Mouse (Mus musculus) thymus, postnatal 25 days (tissue): ENCODE results near the gene Prkd1.

Source experiments
- DNase-seq: peaks from one replicate; pipeline ENCODE4 v3.0.0; 2022

Gene Prkd1

DNA sequence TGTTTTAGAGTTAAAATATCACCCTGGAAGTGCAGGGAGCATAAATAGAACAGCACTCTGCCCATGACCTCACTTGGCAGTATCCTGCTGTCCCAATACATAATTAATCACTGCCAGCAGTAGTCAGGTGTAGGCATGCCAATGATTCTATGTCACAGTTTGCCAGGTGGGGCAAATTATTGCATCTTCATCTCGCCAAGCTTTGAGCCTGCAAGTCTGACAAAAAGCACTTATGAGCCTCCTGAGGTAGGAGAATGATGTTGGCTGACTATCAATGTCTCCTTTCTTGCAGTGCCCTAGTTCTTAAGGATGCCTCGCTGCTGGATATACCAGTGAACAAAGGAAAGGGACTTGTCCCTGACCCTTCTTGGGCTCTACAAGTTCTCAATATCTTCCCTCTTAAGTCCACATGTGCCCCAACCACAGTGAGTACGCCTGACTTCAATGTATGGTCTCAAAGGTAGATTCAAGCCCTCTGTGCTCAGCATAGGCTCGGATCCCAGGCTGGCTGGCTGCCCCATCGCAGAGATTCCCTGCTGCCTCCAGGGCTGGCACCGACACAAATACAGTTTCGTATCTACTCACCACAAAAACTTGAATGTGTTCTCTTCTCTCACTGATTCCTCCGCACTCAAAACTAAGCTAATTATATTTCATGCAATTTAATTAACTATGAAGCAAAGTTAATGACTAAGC lies 98.9 kb downstream of the Prkd1 start:
- DNase-seq = no peak

DNA sequence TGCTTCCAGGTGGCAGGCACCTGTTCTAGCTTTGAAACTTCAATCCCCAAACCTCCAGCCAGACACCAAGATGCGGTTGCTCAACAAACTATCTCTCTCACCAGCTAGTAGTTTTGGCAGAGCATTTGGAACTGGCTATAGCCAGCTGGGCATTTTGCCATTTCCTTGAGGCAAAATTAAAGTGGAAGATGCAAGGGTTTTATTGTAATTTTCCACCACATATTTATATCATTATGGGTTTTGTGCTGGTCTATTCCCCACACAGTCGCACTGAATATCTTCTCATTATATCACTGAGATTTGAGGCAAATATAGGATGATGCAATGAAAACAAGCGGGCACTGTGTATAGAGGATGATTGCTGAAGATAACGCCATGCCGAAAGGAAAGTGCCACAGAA lies 102.5 kb downstream of the Prkd1 start:
- no peak for DNase-seq

DNA sequence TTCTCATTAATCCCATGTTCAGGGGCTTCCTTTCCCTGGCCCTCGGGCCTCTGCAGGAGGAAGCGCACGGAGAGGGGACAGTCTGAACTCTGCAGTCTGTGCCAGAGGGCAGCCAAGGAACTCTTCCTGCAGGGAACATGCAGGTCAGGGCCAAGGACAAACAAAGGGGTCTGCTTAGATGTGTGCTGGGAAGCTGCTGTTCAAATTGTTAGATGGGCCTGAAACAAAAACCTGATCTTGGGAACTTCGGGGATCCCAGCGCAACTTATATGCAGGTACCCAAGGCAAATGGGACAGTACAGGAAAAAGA lies 103.3 kb downstream of the Prkd1 start:
- no peak for DNase-seq

DNA sequence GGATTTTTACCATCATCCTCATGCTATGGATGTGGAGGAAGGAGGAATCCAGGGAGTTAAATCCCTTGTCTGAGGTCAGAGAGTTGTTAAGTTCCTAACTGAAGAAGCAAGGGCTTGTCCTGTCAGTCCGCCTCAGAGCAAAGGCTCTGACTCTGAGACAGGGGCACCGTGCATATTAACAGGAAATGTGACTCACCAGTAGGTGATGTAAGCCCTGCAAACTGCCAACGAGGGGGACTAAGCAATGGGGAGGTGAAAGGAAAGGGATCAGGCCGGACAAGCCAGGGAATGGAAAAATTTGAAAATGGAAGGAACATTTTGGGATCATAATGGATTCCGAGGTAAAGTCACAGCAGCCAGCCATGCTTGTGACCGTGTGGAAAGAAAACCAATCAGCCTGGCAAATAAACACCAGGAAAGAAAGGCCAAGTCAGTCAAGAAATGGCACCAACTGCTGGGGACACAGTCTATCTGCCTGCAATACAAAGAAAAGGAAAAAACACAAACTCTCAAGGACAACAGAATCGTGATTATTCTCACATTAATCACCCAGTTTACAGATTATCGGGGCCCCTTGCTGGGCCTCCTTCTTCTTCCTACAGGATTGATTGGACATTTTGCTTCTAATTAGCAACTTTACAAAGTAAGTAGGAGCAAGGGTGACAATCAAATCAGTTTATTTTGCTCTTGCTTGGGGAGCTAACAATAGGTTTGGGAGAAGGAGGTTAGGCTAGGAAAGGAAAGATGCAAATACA lies 103.9 kb downstream of the Prkd1 start:
- DNase-seq = no peak

DNA sequence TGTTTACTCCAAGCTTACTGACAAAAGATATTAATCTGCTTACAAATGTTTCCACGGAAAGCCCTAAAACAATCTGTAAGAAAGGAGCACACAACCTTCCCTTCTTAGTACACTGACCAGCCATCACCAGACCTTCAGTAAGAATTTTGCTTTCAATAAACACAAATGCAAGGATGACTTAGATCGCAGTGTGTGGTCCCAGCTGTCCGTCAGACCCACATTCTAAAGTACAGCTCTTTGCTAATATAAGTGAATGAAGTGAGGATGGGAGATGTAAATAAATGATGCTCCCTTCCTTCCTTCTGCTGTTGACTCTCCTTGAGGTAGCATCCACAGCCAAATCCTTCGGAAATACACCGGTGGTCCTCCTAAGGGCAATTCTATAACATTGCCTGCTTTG lies 108.1 kb downstream of the Prkd1 start:
- no peak for DNase-seq

DNA sequence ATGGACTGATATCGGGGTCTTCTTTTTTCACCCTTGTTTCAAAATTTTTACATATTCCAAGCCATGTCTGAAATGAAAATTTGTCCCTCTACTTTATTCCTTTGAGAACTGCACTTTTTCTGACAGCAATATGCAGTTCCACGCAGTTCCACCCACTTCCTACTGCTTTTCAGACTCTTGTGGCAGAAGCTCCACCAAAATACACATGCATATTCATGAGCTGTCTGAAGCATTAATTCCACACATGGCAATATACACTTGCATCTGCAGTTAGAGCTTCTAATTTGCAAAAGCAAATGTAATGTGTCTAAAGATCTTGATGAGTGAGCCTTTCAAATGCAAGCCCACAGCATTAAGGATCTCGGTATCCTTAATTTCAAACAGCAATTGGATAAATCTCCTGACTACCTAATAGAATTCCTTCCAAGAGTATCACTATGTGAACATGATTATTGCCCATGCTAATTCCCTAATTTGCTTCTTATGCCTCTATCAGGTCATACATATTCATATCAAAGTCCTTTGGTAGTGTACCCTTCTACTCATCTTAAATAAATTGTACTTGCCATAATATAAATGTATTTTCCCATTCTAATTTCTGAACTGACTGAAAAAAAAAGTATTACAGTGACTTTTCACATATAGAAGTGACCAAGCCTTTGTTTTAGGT lies 110.5 kb downstream of the Prkd1 start:
- no peak for DNase-seq

DNA sequence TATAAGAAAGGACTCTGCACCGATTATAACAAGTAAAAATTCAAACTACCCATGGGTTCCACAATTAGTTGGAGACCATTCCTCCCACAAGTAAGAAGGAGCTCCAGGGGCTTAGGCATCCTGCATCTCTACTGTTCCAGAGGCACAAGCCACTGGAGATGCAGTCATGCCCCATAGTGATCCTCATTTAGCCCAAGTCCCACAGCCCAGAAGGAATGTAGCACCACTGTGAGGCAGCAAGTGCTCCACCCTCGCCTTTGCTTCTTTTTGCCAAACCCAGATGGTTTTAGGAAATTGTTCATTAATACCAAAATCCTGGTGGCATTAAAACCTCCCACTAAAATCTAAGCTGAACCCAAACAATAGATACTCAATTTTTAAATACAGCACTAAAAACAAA lies 111.1 kb downstream of the Prkd1 start:
- DNase-seq = no peak

DNA sequence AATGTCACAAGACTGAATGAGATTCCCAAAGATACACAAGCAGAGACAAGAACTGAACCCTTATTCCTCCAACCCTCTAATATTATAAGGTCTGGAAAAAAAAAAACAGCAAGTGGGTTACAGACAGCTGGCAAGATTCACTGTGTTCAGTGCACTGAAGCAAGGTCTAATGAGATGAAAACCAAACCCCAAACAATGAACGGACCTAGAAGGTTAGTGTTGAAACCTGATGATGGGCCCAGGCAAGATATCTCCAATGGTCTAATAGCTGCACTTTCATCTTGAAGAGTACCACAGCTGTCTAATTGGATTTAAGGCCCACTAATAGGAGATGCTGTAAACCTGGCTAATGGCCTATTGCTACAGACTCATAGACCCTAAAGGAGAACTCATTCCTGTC lies 111.9 kb downstream of the Prkd1 start:
- no peak for DNase-seq

DNA sequence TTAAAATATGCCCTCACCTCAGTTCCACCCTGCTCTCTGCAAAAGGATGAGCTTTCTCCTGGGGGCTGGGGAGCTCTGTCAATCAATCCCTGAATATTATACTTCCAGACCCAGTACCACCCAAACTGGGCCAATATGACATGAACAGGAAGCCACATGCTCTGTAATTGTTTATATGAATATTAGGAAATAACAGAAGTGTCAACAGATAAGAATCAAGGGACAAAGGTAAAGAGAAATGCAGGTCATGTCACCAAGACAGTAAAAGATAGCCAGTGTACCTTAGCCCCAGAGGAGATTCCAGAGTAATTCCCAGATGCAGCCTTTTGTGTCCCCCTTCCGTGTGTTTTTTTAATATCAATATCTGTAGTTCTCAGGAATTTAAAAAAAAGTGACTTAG lies 120.3 kb downstream of the Prkd1 start:
- no peak for DNase-seq

DNA sequence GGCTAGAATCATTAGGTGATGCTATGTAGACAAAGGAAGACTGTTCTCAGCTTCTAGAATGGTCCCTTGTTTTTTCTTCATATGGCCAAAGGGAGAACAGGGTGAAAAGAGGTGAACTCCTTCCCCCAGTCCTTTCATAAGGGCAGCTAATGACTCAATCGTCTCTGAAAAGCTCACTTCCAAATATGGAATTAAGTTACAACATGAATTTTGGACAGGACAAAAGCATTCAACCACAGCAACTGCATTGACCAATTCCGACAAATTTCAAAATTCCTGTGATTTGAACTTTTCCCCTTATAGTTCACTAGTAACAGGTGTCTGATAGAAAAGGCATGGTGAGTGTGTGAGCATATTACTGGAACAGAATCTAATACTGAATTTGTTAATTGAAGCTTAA lies 124.8 kb downstream of the Prkd1 start:
- no peak for DNase-seq

DNA sequence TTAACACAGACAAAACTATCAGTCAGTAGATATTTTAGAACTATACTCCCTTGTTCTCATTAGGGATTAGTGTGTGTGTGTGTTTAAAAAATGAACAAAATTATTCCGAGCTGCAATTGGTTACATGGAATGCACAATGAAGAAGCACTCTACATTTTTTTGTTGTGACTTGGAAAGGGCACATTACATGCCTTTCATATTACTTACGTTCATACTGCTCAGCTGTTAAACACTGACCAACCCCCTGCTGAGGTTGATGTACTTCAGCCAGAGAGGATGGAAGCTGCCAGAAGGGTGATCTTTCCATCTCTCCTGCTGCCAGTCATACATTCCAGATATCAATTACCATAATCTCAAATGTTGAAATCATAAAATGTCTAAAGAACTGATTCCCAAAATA lies 134.4 kb downstream of the Prkd1 start:
- no peak for DNase-seq

DNA sequence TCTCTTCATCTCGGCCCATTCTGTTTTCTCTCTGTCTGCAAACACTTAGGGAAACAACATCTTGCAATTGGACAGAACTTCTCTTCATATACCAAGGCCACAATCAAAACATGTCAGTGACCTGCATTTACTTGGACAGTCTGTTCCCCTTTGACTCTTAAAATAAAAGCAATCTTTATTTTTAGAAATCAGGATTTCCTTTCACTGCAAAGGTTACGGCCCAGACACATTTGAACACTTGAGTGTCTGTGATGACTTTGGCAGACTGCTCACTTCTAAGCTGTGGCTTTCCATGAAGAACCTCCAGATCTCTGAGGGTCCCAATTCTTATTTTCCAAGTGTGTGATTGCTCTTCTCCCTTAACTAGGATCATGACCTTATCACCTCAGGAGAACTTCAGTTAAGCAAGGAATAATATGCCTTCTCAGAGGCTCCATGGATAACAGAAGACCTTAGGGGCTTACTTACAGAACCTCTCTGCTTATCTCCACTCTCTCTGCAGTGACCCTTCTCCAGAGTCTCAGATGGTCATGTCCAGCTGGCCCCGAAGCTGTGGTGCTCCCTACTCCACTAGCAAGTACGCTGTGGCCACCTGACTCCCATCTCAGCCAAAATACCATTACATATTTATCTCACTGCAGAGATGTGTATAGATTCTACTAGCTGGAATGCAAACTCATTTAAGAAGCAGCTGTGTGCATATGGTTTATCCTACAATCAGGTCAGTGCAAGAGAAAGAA lies 137.2 kb downstream of the Prkd1 start:
- DNase-seq = no peak

DNA sequence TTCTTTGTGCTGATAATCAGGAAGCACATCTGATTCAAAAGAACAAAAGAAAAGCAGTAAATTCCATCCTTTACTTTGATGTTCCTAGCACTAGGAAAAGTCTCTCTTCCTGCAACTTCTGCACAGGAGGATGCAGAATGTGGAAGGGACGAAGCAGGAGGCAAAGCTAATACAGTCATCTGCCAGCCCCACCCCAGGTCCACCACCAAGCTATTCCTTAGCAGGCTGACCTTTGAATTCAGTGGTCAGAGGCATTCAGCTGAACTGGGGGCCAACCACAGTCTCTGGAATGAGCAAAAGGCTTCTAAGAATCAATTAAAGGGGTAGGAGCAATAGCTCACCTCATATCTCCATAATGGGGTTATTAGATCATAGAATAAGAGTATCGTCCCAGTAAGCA lies 140.1 kb downstream of the Prkd1 start:
- no peak for DNase-seq

DNA sequence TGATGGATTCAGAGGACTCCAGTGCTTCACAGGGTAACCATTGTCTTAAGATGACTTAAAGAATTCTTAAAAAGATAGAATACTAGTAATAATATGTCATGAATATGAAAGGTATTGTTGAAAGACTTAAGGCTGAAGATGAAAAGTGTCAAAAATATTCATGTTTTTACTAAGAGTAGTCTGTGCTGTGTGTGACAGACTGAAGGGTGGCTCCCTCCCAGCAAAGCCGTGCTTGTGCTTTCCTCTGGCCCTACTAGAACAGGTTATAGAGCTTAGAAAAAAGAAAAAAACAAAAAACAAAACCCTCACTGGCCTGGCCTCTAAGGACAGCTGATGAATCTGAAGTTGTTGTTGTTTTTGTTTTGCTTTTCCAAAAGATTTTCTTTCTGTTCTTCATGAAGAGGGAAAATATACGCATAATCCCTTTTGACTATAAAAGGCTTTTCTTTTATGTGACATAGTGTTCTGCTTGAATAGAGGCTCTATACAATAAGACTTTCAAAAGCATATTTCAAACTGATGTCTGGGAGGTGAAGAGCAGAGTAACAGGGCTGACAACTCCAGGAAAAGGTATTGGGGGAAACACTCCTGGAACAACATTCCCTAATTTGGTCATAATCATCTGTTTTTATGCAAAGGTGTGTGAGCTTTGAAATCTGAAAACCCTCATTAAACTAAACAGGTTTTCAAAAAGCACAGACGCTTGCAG lies 148.9 kb downstream of the Prkd1 start:
- no peak for DNase-seq

DNA sequence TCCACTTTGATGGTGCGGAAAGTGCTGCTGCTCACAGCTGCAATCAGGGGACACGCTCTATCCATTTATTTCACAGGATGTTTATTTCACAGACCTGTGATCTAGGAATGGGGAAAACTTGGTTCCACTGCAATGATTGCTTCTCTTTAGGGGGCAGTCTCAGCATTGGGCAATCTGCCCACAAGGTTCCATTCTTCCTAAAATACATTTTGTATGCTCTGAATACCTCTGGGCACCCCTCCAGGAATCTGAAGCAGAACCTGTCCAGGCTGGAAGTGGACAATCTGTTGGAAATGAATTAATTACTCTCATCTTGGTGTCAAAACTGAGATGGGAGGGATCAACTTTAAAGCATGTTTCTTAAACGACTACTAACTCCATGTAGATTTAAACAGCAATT lies 152.9 kb downstream of the Prkd1 start:
- no peak for DNase-seq

DNA sequence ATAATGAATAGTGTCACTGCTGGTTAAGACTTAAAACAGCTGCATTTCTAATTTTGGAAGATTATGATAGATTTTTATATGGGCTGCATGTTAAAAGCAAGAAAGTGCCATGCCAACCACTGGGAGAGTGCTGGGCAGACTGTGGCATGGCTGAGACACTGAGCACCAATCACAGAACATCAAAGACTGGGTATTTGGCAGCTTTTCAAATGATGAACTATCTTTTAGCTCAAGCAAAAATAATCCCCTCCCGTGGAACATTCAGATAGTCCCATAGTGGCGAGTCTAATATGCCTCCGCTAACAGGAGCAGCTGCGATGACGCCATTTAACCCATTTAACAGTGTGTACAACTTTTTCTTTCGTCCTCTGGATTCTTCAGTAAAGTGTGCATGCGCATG lies 169.1 kb downstream of the Prkd1 start:
- DNase-seq = no peak

DNA sequence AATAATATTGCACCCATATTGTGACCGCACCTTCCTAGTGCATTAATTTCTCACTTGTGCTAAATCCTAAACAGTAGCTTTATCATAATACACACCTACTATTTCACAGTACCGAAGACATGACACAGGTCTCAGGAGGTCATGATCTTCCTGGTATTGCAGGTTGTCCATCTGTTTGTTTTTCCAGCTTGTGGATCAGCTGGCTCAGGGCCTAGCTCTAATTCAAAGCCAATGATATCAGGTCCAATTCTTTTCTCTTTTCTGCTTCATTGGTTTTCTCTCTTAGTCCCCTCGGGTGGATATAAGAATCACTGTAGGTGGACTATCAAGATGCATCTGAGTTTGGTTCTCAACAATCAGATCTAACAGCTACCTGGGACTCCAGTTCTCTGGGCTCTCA lies 191.7 kb downstream of the Prkd1 start:
- DNase-seq = no peak

DNA sequence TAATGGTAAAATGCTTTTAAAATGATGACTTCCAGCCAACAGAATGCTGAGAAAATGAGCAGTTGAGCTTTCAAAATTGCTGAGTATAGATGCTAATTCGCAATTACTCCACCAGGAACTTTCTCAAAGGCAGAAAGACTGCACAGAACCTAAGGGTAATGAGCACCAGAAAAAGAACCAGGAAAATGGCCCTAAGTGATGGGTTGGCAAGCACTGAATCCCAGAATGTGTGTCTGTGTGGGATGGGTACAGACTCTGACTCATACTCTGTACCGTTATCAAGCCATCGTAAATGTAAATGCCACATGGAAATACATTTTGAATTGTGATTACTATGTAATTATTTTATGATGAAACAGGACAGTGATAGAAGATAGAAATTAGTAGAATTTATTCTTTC lies 197.1 kb downstream of the Prkd1 start:
- DNase-seq = no peak

DNA sequence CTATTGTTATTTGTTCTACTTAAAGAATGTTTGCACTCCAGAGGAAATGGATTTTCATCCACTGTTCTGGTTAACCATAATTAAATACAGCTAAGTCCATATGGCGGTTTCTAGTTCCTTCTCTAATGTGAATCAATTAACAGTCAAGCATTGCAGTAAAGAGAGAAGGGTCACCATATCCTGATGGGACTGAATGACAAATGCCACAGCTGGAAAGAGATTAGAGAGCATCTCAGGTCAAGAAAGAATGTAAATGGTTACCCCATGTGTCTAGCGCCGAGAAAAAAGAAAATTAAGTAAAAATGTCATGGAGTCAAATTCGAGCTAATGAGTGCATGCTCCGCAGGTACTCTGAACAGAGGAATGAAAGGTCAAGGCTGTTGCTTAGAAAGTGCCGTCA lies 212.2 kb downstream of the Prkd1 start:
- no peak for DNase-seq

DNA sequence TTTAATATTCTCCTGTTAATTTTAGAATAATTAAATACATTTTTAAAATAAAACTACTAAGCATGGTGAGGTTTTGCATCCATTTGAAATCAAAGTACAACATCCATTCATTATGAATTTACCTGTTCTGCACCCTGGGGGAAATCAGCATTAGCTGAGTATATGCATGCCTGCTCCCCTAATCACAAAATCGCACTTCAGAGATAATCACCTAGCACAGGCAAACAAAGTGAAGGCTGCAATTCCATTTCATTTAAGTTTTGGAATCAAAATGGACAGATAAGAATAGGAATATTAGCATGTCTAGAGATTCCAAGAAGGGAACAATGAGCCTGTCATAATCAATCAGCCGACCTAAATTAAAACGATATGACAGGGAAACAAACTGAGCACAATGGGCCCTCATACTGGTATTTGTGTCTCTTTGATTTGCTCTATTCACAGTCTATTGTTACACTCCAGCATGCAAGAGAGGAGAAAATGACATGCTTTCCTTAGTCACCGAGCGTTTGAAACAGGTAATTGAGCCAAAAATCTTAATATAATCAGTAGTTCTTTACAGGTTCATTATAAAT lies 218.7 kb downstream of the Prkd1 start:
- DNase-seq = no peak

DNA sequence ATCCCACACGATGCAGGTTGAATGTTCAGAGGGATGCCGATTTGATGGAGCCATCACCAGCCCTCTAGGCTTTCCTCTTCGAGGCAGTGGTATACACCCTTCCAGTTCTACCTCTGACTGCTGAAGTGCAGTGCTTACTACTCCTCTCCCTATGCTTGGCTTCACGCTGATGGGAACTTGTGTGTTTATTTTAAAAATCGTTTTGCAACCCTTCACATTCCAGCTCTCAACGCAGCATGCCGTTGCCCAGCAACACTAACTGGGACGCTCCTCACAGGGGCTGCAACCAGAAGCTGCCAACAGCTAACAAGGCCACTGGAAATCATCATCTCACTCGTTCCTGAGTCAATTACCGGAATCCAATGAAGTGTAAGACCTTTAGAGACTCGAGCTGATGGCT lies 296.5 kb downstream of the Prkd1 start:
- DNase-seq = no peak

DNA sequence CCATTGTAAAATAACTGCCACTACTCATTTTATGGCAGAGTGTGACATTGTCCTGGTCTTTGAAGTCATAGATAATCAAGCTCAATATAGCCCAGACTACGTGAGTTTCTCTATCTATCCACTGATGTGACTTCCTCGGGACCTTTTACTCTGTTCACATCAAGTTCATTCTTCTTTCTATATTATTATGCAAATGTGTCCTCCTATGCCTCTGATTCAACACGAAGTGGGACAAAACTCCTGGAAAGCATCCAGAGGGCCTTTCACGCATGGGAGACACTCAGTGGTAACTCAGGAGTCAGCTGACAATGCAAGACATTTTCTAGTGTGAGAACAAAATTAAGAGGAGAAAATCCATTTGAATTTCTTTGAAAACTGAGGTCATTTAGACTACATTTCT lies 315.7 kb downstream of the Prkd1 start:
- no peak for DNase-seq

DNA sequence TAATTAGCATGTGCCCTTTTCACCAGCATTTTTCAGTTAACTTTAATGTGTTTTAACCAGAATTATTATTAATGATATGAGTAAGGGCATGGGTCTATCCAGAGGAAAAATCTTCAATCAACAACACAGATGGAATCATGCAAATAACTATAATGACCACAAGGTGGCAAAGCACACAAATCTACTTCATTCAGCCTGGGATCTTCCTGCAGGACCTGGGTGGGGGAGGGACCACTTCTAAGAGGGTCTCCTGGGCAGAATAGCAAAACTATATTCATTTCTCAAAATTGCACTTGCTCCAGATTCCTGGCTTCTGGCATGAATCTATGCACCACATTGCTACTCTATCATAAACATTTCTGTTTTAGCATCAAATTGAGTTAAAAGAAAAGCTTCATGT lies 334.3 kb downstream of the Prkd1 start:
- DNase-seq = no peak
